Mouse (Mus musculus) right cerebral cortex, adult 18-20 months (tissue): ENCODE results near the gene Pcolce2.

Experiments
- DNase-seq: peaks from one replicate; pipeline ENCODE4 v3.0.0; 2022; ENCODE audit warnings: mixed read lengths

Pcolce2 gene

GRCm38 (mm10) chr9:95657941-95658340, 20.5 kb downstream of the Pcolce2 start:
- no peak for DNase-seq

- DNase-seq, result peak; percentile 41
Observed at GRCm38 (mm10) chr9:95664290-95664989, 27.0 kb downstream of the Pcolce2 start.

- no peak for DNase-seq
Observed at GRCm38 (mm10) chr9:95665835-95666234, 28.4 kb downstream of the Pcolce2 start.

GRCm38 (mm10) chr9:95667836-95668235, 30.4 kb downstream of the Pcolce2 start:
- peak; percentile 65 for DNase-seq

GRCm38 (mm10) chr9:95668306-95668705, 30.9 kb downstream of the Pcolce2 start:
- DNase-seq, result no peak

DNA sequence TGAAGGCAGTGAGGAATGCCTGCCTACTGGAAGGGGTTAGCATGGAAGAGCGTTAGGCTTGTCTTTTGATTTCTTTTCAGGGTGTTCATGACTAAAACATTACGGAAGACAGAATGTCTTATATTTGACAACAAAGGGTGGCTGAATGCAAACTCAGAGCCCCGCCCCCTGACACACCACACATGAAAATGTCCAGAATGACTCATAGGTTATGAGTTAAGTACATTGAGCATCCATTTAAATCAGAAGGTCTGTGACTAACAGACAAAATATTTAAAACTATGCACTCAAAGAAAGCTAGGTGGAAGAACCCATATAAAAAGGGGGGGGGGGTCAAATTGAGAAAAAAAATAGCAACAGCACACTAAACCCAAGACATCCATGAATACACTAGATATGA, 34.9 kb downstream of the Pcolce2 start:
- DNase-seq, result no peak

DNA sequence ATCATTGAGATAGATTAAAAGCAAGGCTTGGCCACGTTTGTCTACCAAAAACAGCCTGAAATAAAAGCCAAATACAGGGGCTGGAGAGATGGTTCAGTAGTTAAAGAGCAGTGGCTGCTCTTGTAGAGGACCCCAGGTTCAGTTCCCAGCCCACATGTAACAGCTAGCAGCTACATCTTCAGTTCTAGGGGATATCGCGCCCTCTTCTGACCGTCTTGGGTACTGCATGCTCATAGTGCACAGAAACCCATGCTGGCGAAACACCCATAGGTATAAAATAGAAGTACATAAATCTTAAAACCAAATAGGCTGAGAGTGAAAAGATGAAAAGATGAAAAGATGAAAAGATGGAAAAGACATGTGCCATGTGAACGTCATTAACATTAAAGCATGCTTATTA, 35.4 kb downstream of the Pcolce2 start:
- DNase-seq, result no peak

GRCm38 (mm10) chr9:95675064-95675699, 37.8 kb downstream of the Pcolce2 start:
- DNase-seq, result peak; percentile 33

DNA sequence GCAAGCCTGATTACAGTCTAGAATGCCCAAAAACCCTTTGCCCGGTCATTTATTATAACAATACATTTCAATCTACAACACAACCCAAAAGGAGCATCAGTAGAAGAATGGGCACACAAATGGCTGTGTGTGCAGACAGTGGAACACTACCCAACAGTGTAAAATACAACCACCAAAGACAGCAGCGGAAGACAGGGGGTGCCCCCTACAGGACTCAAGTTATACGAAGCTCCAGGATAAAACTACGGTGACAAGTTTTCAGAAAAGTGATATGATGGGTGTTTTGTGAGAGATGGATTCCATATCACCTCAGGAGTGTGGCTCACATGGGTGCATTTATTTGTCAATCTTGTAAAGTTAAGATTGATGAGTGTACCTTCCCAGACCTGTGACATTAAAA, 38.6 kb downstream of the Pcolce2 start:
- DNase-seq, result no peak

- no peak for DNase-seq
Observed at GRCm38 (mm10) chr9:95679966-95680365, 42.6 kb downstream of the Pcolce2 start.

GRCm38 (mm10) chr9:95680691-95681090, 43.3 kb downstream of the Pcolce2 start:
- no peak for DNase-seq

DNA sequence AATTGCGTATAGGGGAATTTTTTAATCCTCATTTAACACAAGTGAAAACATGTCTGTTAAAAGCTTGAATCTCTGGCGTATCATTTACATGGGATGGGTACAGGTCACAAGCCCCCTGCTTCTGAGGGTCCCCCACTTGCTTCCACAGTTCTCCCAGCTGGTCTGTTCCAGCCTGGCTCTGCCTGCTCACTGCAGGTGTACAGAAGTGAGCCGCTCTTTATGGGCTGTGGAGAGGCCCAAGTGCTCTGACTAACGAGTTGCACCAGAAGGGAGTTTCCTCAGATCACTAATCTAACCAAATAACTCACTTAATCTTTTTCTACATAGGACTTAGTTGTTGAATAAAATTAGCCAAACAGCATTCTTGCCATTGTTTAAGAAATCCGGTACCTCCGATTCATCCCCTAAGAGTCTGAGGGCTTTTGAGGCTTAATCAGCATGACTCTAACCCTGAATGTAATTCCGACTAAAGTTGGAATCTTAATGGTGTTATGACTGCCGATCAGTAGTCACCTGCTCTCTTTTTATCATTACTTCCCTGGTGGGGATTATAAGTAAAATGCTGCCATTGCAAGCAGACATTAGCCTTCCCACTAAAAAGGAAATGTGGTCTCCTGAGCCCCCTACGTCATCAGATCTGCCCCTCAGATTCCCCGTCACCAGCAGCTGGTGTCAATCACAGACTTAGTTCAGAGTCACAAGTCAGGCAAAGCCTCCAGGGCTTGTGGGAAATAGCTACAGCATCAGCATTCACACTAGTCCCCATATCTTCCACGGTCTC, 48.4 kb downstream of the Pcolce2 start:
- no peak for DNase-seq

DNA sequence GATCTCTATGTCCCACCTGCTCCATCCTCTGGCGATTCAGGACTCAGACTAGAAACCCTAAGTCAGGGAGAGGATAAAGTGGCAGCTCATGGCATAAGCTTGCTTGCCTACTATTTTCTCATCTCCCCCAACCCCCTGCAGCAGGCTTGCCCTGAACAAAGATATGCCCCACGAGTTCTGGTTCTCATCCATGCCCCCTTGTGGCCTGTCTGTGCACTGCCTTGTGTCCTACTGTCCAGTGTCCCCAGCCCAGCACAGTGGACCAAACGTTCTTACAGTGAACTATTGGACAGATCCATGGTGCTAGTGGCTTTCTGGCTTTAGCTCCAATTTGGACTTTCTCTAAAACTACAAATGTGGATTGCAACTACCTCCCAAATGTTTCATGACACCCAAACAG, 50.7 kb downstream of the Pcolce2 start:
- DNase-seq, result no peak

- DNase-seq, result no peak
Observed at GRCm38 (mm10) chr9:95692823-95693222, 55.4 kb downstream of the Pcolce2 start.

GRCm38 (mm10) chr9:95693528-95694100, 56.2 kb downstream of the Pcolce2 start:
- DNase-seq, result no peak

- no peak for DNase-seq
Observed at GRCm38 (mm10) chr9:95694526-95694925, 57.1 kb downstream of the Pcolce2 start.

DNA sequence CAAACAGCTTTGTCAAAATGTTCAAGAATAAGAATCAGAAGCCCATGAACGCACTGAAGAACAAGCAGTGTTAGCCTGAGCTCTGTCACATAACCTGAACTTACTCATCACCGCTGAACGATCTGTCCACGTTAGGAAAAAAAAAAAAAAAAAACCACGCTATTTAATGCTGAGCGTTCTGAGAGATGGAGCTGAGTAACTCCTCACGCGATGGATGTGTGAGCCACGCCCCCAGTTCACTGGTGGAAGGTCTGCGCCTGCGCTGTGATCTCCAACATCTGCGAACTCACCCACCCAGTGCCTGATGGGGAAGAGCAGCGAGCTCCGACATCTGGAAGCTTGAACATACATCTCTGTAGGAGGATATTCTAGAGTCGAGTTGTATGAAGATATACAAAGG, 57.6 kb downstream of the Pcolce2 start:
- peak; percentile 17 for DNase-seq

DNA sequence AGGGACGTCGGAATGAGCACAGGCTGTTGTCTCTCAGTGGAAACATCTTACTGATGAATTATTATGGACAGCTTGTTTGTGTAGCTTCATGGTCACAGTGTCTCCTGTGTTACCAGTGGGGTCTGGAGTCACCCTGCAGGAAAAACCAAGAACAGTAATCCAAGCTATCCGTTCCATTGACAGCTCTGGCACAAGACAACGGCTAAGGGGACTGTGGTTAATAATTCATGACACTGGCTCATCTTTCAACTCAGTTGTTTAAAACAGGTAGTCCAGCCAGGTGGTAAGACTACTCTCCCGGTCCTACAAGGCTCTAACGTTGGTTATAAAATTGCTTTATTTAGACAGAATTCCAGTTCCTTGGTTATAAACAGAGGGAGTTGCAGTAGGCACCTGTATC, 59.2 kb downstream of the Pcolce2 start:
- DNase-seq, result no peak

- peak; percentile 15 for DNase-seq
Observed at GRCm38 (mm10) chr9:95697808-95698207, 60.4 kb downstream of the Pcolce2 start.

DNA sequence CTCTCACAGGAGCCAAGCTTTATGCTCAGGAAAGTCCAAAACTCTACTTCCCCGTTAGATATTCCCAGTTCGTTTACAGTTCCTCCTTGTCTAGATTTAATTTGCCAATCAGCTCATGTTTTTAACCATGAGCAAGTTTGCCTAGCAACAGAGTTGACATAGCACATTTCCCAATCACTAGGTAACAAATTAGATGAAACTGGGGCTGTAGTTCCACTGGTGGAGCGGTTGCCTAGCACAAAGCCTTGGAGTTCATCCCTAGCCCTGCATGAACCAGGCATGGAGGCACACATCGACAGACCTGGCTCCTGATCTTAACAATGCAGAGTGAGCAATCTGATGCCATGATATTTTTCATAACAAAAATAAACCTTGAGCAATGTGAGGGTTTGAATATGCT, 61.9 kb downstream of the Pcolce2 start:
- DNase-seq, result no peak

GRCm38 (mm10) chr9:95704078-95704477, 66.7 kb downstream of the Pcolce2 start:
- peak; percentile 24 for DNase-seq

DNA sequence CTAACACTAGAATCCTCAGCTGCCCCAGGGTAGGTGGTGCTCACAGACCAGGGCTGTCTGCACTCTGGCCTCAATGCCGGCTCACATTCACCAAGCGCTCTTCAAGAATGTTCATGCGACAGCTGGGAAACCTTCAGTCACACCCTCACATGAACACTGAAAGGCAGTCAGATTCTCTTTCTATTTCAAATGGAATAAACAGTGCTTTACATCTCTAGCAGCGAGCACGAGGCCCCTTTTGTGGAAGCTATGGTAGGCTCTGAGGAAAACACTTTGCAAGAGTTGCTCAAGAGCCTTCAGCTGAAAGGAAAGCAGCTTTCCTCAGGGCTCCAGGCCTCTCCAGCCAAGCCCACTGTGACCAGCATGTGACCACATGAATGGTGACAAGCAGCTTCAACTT, 68.0 kb downstream of the Pcolce2 start:
- no peak for DNase-seq

- DNase-seq, result no peak
Observed at GRCm38 (mm10) chr9:95708943-95709342, 71.5 kb downstream of the Pcolce2 start.

DNA sequence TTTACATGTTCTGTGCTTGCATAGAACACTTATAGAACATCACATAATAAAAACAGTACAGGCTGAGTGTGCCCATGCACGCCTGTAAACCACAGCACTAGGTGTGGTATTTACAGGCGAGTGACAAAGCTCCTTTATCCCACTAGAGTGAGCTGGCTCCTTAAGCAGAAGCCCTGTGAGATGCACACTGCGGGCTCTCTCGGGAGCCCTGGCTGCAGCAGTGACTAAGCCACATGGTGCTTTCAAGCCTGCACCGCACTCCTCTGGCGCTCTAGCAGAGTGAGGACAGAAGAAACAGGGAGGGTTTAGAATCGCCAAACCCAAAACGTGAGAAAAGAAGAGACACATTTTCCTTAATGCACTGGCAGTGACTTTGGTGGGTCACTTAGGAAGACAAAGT, 75.2 kb downstream of the Pcolce2 start:
- DNase-seq, result peak; percentile 12
